Mouse (Mus musculus) megakaryocyte, embryonic 14.5 days (primary cell): ENCODE measurements around the gene Fgf2.

Experiments
- FLI1 ChIP-seq: IDR thresholded peaks from 2 replicates; pipeline ENCODE4 v1.6.1; 2012; ENCODE audit warnings: low read length, inconsistent platforms, mixed read lengths
- GATA1 ChIP-seq: IDR thresholded peaks from 3 replicates; pipeline ENCODE4 v1.6.1; 2012; ENCODE audit warnings: mixed read lengths, low read length, inconsistent platforms, borderline replicate concordance

DNA sequence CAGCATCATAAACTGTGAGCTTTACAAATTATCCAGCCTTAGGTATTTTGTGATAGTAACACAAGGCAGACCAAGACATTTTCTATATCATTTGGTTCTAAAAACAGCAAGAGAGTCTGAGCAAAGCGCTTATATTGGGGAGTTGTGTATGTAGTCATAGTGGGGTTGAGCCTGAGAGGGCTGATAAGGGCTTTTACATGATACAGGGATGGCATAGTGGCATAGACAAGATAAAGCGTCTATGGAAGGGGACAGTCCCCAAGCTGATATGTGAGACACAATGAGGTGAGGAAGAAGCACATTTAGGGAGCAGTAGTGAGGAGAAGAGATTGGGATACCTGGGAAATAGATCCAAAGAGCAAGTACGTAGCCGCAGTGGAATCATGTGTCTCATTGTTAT, 14.1 kb upstream of the Fgf2 start:
- TF ChIP-seq FLI1 = no peak
- no peak for TF ChIP-seq GATA1
